25 mouse cellular contexts compared by ENCODE assay signal in the genomic region with DNA sequence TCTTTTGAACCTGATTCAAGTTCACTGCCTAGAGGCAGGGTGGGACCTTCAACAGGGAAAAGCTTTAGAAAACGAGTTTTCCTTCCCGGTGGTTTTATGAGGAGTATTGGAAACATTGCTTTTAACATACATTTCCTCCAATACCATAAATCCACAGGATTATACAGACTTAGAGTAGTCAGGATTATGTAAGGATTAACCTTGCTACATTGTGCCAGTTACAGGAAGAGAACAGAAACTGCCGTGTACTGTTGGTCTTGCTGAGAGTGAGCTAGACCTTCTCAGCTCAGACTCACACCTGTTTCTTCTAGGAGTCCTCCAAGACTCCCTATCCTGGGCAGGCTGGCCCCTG. TPM values are rescaled to one million over a fixed set of nuclear protein-coding genes. Genes with fewer than 3 reads are reported as not detected.
A peak's percentile ranks its signal among the peaks of the same experiment; 100 is the strongest.
DNase-seq lines count a peak whose midpoint lies in the region; ATAC-seq and TF ChIP-seq lines count a peak whose summit lies in the region.
"Had no signal": no experiment of that assay in that cellular context is flagged by ENCODE, and none has a peak within 500 bp of the region (broad histone marks: within the 10 kb centered on the region; RNA-seq: fewer than 3 reads in every experiment).

No protein-coding gene starts in this region.

- no peak overlapping the region for H3K27ac ChIP-seq in lung, embryonic 14.5 days (ENCODE audit: low read depth)
- H3K27ac ChIP-seq in ES-E14 (ENCODE audit: insufficient read depth, low read depth, low read length, poor library complexity, severe bottlenecking), result peak overlapping the region; percentile 68; the same call in 1 of the 2 replicates
- H3K27ac ChIP-seq: embryonic facial prominence, embryonic 13.5 days; embryonic facial prominence, embryonic 15.5 days; forebrain, embryonic 10.5 days; forebrain, embryonic 12.5 days had no signal

- TF ChIP-seq CTCF in lung, embryonic 14.5 days (IDR thresholded peaks at IDR 0.05; ENCODE audit: low read depth), result no peak

- H3K4me3 ChIP-seq in lung, embryonic 14.5 days (ENCODE audit: low read depth, low read length), result no peak overlapping the region
- peak overlapping the region in 1 of 2 experiments; percentile 6; a peak in 1 of 4 replicates for H3K4me3 ChIP-seq in ES-E14 (ENCODE audit: insufficient read depth in 1 of 2, low read depth in 1 of 2, low read length in 2 of 2, poor library complexity in 1 of 2, severe bottlenecking in 1 of 2)
- H3K4me3 ChIP-seq: embryonic facial prominence, embryonic 13.5 days; embryonic facial prominence, embryonic 15.5 days; erythroblast, embryonic 14.5 days; forebrain, embryonic 10.5 days; forebrain, embryonic 12.5 days had no signal

- no peak for ATAC-seq in lung, embryonic 14.5 days (ENCODE audit: insufficient read depth)
- no peak for ATAC-seq in CD4-positive, CD25-positive, alpha-beta regulatory T cell, adult 4 months
- ATAC-seq: forebrain, embryonic 14.5 days; forebrain, embryonic 16.5 days; Patski had no signal

- H3K27me3 ChIP-seq in lung, embryonic 14.5 days (ENCODE audit: insufficient read depth, low read length), result no peaks in the 10 kb centered on the region
- H3K27me3 ChIP-seq: embryonic facial prominence, embryonic 13.5 days; embryonic facial prominence, embryonic 15.5 days; forebrain, embryonic 12.5 days; Patski had no signal

- peak; percentile 0 for DNase-seq in lung, embryonic 14.5 days
- DNase-seq in lung, postnatal 10 days, result no peak
- peak; percentile 54 for DNase-seq in retina, adult 2 months (ENCODE audit: low read depth, low spot score)
- DNase-seq in retina, embryonic 14.5 days (ENCODE audit: low spot score), result no peak
- DNase-seq in ES-E14 (ENCODE audit: low read depth, low spot score), result no peak
- peak; percentile 46 for DNase-seq in retina, postnatal 1 day
- no peak for DNase-seq in kidney, adult 11 months
- DNase-seq: B cell, adult 2 months; cerebellum, adult 11 months; cerebellum, adult 18-20 months; cerebellum, adult 8-10 months; cerebellum, adult 9-11 months; cerebellum, postnatal 14 days; cerebellum, postnatal 36 days; embryo, embryonic 11 days had no signal

- in situ Hi-C loops in ES-E14 (cut with MboI; ENCODE audit: low sequenced_read_pairs in 2 of 2, unreplicated experiment in 2 of 2), result loop anchor here (5.0 to 25.0 kb wide), 2 partner anchors 176 kb away; no protein-coding TSS in a partner anchor

- no peak overlapping the region for H3K9ac ChIP-seq in lung, embryonic 14.5 days
- peak overlapping the region; percentile 59; the same call in 1 of the 2 replicates for H3K9ac ChIP-seq in ES-E14 (ENCODE audit: insufficient read depth, low read depth, low read length, poor library complexity, severe bottlenecking)
- H3K9ac ChIP-seq: embryonic facial prominence, embryonic 13.5 days; embryonic facial prominence, embryonic 15.5 days; forebrain, embryonic 12.5 days had no signal

- H3K36me3 ChIP-seq in lung, embryonic 14.5 days (ENCODE audit: insufficient read depth), result peaks cover 80% of the 10 kb centered on the region
- peaks cover 31% of the 10 kb centered on the region for H3K36me3 ChIP-seq in ES-E14 (ENCODE audit: control insufficient read depth, insufficient read depth, low read length, poor library complexity, severe bottlenecking)

- H3K9me3 ChIP-seq in lung, embryonic 14.5 days (ENCODE audit: low read depth, low read length), result no peaks in the 10 kb centered on the region
- no peaks in the 10 kb centered on the region for H3K9me3 ChIP-seq in ES-E14 (ENCODE audit: control insufficient read depth, insufficient read depth, low read depth, low read length)
- H3K9me3 ChIP-seq: embryonic facial prominence, embryonic 13.5 days; embryonic facial prominence, embryonic 15.5 days; forebrain, embryonic 10.5 days; forebrain, embryonic 12.5 days; G1E had no signal

- no peak overlapping the region for H3K4me2 ChIP-seq in lung, embryonic 14.5 days
- H3K4me2 ChIP-seq: embryonic facial prominence, embryonic 13.5 days; embryonic facial prominence, embryonic 15.5 days; forebrain, embryonic 12.5 days had no signal

- 82% methylated on average over 3 of the region's 3 CpGs for WGBS in lung, embryonic 14.5 days

- H3K4me1 ChIP-seq in lung, embryonic 14.5 days (ENCODE audit: insufficient read depth), result peaks cover 8% of the 10 kb centered on the region; the same call in 1 of the 2 replicates
- peaks cover 0 to 16% of the 10 kb centered on the region in 2 experiments; a peak in 1 of 4 replicates for H3K4me1 ChIP-seq in ES-E14 (ENCODE audit: control insufficient read depth in 2 of 2, insufficient read depth in 2 of 2, low read length in 2 of 2, poor library complexity in 1 of 2)

TF ChIP-seq in ES-E14, 5 proteins besides CTCF, POLR2A, EP300 and RAD21:
- TF ChIP-seq MAFK (IDR thresholded peaks at IDR 0.05; ENCODE audit: insufficient read depth, low read depth, low read length) (no peak), ZC3H11A (IDR thresholded peaks at IDR 0.05; ENCODE audit: borderline replicate concordance, low read depth, low read length) (no peak), HCFC1 (IDR thresholded peaks at IDR 0.05; ENCODE audit: borderline replicate concordance, insufficient read depth, low read length) (no peak)

RNA-seq across cellular contexts. Expression of gene Rps17, which starts 6.6 kb away (rescaled TPM):
- polyA plus RNA-seq in lung, embryonic 14.5 days (2014; fragmentation: Nextera tagmentation; extraction: Ambion mirVana), result 1,388 and 1,408 TPM in 2 replicates
- total RNA-seq in ES-E14 (2012; rRNA removed), result 3,128 and 3,434 TPM in 2 replicates
- 1,000 to 10,000 TPM; 1,101 to 1,535 TPM for polyA plus RNA-seq in CD4-positive, CD25-positive, alpha-beta regulatory T cell, adult 4 months (2017; shearing (Covaris generic))

Comparison
In these comparisons a context has a peak if more than half of its experiments do, and no peak if none do; other contexts are left out.
1. DNase-seq: peak in lung, embryonic 14.5 days (single experiment), retina, adult 2 months (single experiment) and retina, postnatal 1 day (single experiment); none in lung, postnatal 10 days (single experiment), retina, embryonic 14.5 days (single experiment), ES-E14 (single experiment) and kidney, adult 11 months (single experiment).